Mouse (Mus musculus): ENCODE measurements around the gene Gps2. TPM values are rescaled to one million over a fixed set of nuclear protein-coding genes. Genes with fewer than 3 reads are reported as not detected.

Gps2 gene
- polyA plus RNA-seq, 1 experiment from 2014 or later: 68.4 TPM

GRCm38 (mm10) chr11:69933066-69933465 lies 19.4 kb downstream of the Gps2 start:
- Histone ChIP-seq H3K9ac (no peak overlapping the region), H3K36me3 (no peaks in the 10 kb centered on the region), H3K27me3 (peaks cover 16% of the 10 kb centered on the region), H3K9me3 (no peaks in the 10 kb centered on the region), H3K4me3 (no peak overlapping the region), H3K4me2 (no peak overlapping the region), H3K27ac (replicated peaks) (no peak overlapping the region), H3K4me1 (replicated peaks) (peaks cover 28% of the 10 kb centered on the region)
- 82% methylated on average over 4 of the region's 4 CpGs for WGBS
- ATAC-seq (ENCODE audit: low FRiP score, low read depth): no peak

- WGBS: under 1% methylated on average over 18 of the region's 18 CpGs
- Histone ChIP-seq H3K4me1 (replicated peaks) (peaks cover 28% of the 10 kb centered on the region), H3K4me2 (peak overlapping the region; percentile 48), H3K9me3 (no peaks in the 10 kb centered on the region), H3K27me3 (peaks cover 22% of the 10 kb centered on the region), H3K36me3 (no peaks in the 10 kb centered on the region), H3K4me3 (peak overlapping the region; percentile 14; the same call in 1 of the 2 replicates), H3K27ac (replicated peaks) (no peak overlapping the region), H3K9ac (no peak overlapping the region)
- no peak for ATAC-seq (ENCODE audit: low FRiP score, low read depth)
Observed at GRCm38 (mm10) chr11:69934169-69934568, 20.5 kb downstream of the Gps2 start.

GRCm38 (mm10) chr11:69934681-69935080 lies 21.0 kb downstream of the Gps2 start:
- Histone ChIP-seq H3K36me3 (no peaks in the 10 kb centered on the region), H3K4me1 (replicated peaks) (peaks cover 28% of the 10 kb centered on the region), H3K9ac (no peak overlapping the region), H3K9me3 (no peaks in the 10 kb centered on the region), H3K27ac (replicated peaks) (no peak overlapping the region), H3K4me2 (peak overlapping the region; percentile 100), H3K4me3 (no peak overlapping the region), H3K27me3 (peaks cover 25% of the 10 kb centered on the region)
- 21% methylated on average over 6 of the region's 6 CpGs for WGBS
- ATAC-seq (ENCODE audit: low FRiP score, low read depth): no peak

GRCm38 (mm10) chr11:69935137-69935879 lies 21.6 kb downstream of the Gps2 start, which contains the start of gene Ybx2:
TSS of gene Ybx2 (plus strand) at chr11:69935796.
- ATAC-seq (ENCODE audit: low FRiP score, low read depth): peak; percentile 96
- Histone ChIP-seq H3K4me2 (peak within 1 kb of the TSS; percentile 100), H3K4me3 (peak within 1 kb of the TSS; percentile 69), H3K36me3 (no peaks in the 10 kb centered on the region), H3K9me3 (no peaks in the 10 kb centered on the region), H3K27ac (replicated peaks) (no peak within 1 kb of the TSS), H3K4me1 (replicated peaks) (peaks cover 28% of the 10 kb centered on the region), H3K27me3 (peaks cover 25% of the 10 kb centered on the region), H3K9ac (peak within 1 kb of the TSS; percentile 56)
- WGBS: 1% methylated on average over 54 of the region's 62 CpGs

GRCm38 (mm10) chr11:69936156-69936555 lies 22.5 kb downstream of the Gps2 start:
- H3K4me2 ChIP-seq: peak overlapping the region; percentile 100
- WGBS: 3% methylated on average over 27 of the region's 30 CpGs
- H3K9ac ChIP-seq: peak overlapping the region; percentile 56
- peak overlapping the region; percentile 69 for H3K4me3 ChIP-seq
- no peak; the same call in 1 of the 2 replicates for ATAC-seq (ENCODE audit: low FRiP score, low read depth)
- H3K36me3 ChIP-seq: no peaks in the 10 kb centered on the region
- H3K9me3 ChIP-seq: no peaks in the 10 kb centered on the region
- peaks cover 25% of the 10 kb centered on the region for H3K27me3 ChIP-seq
- no peak overlapping the region for H3K27ac ChIP-seq (replicated peaks)
- peaks cover 28% of the 10 kb centered on the region for H3K4me1 ChIP-seq (replicated peaks)

- WGBS: 46% methylated on average over 9 of the region's 9 CpGs
- H3K9me3 ChIP-seq: no peaks in the 10 kb centered on the region
- ATAC-seq (ENCODE audit: low FRiP score, low read depth): no peak
- H3K9ac ChIP-seq: peak overlapping the region; percentile 56; the same call in 1 of the 2 replicates
- no peak overlapping the region for H3K27ac ChIP-seq (replicated peaks)
- peaks cover 25% of the 10 kb centered on the region for H3K27me3 ChIP-seq
- peak overlapping the region; percentile 69 for H3K4me3 ChIP-seq
- H3K4me1 ChIP-seq (replicated peaks): peaks cover 28% of the 10 kb centered on the region
- peak overlapping the region; percentile 100 for H3K4me2 ChIP-seq
- H3K36me3 ChIP-seq: no peaks in the 10 kb centered on the region
Observed at GRCm38 (mm10) chr11:69936714-69937347, 23.1 kb downstream of the Gps2 start.

- Histone ChIP-seq H3K27ac (replicated peaks) (no peak overlapping the region), H3K4me2 (0 out of 2 replicates have a peak overlapping the region, but pooled peaks have one; percentile 100), H3K36me3 (no peaks in the 10 kb centered on the region), H3K4me1 (replicated peaks) (peaks cover 28% of the 10 kb centered on the region), H3K4me3 (no peak overlapping the region), H3K9me3 (no peaks in the 10 kb centered on the region), H3K9ac (no peak overlapping the region), H3K27me3 (peaks cover 25% of the 10 kb centered on the region)
- ATAC-seq (ENCODE audit: low FRiP score, low read depth): no peak
- WGBS: 44% methylated on average over 4 of the region's 4 CpGs
Observed at GRCm38 (mm10) chr11:69937385-69937784, 23.7 kb downstream of the Gps2 start.

GRCm38 (mm10) chr11:69937834-69938233 lies 24.1 kb downstream of the Gps2 start:
- Histone ChIP-seq H3K4me3 (no peak overlapping the region), H3K9me3 (no peaks in the 10 kb centered on the region), H3K9ac (no peak overlapping the region), H3K4me2 (no peak overlapping the region), H3K27me3 (peaks cover 25% of the 10 kb centered on the region), H3K27ac (replicated peaks) (no peak overlapping the region), H3K4me1 (replicated peaks) (peaks cover 28% of the 10 kb centered on the region), H3K36me3 (no peaks in the 10 kb centered on the region)
- 67% methylated on average over 5 of the region's 5 CpGs for WGBS
- no peak for ATAC-seq (ENCODE audit: low FRiP score, low read depth)

- Histone ChIP-seq H3K27me3 (peaks cover 25% of the 10 kb centered on the region), H3K4me1 (replicated peaks) (peaks cover 28% of the 10 kb centered on the region), H3K4me2 (no peak overlapping the region), H3K9me3 (no peaks in the 10 kb centered on the region), H3K9ac (no peak overlapping the region), H3K4me3 (no peak overlapping the region), H3K36me3 (no peaks in the 10 kb centered on the region), H3K27ac (replicated peaks) (no peak overlapping the region)
- 39% methylated on average over 9 of the region's 9 CpGs for WGBS
- no peak for ATAC-seq (ENCODE audit: low FRiP score, low read depth)
Observed at GRCm38 (mm10) chr11:69938401-69938979, 24.8 kb downstream of the Gps2 start.

- no peaks in the 10 kb centered on the region for H3K36me3 ChIP-seq
- no peak overlapping the region for H3K4me3 ChIP-seq
- H3K4me1 ChIP-seq (replicated peaks): peaks cover 27% of the 10 kb centered on the region
- no peak overlapping the region for H3K4me2 ChIP-seq
- H3K27me3 ChIP-seq: peaks cover 25% of the 10 kb centered on the region
- no peak overlapping the region for H3K9ac ChIP-seq
- H3K9me3 ChIP-seq: no peaks in the 10 kb centered on the region
- no peak for ATAC-seq (ENCODE audit: low FRiP score, low read depth)
- 68% methylated on average over 5 of the region's 5 CpGs for WGBS
- no peak overlapping the region for H3K27ac ChIP-seq (replicated peaks)
Observed at GRCm38 (mm10) chr11:69939181-69939580, 25.5 kb downstream of the Gps2 start.

GRCm38 (mm10) chr11:69939731-69940130 lies 26.0 kb downstream of the Gps2 start:
- no peak overlapping the region for H3K9ac ChIP-seq
- H3K9me3 ChIP-seq: no peaks in the 10 kb centered on the region
- no peak overlapping the region for H3K4me2 ChIP-seq
- H3K4me3 ChIP-seq: no peak overlapping the region
- WGBS: 96% methylated on average over 17 of the region's 17 CpGs
- peaks cover 25% of the 10 kb centered on the region for H3K27me3 ChIP-seq
- ATAC-seq (ENCODE audit: low FRiP score, low read depth): no peak
- H3K27ac ChIP-seq (replicated peaks): no peak overlapping the region
- peaks cover 21% of the 10 kb centered on the region for H3K4me1 ChIP-seq (replicated peaks)
- no peaks in the 10 kb centered on the region for H3K36me3 ChIP-seq

- H3K27ac ChIP-seq (replicated peaks): no peak overlapping the region
- H3K9ac ChIP-seq: no peak overlapping the region
- peaks cover 11% of the 10 kb centered on the region for H3K4me1 ChIP-seq (replicated peaks)
- 84% methylated on average over 4 of the region's 4 CpGs for WGBS
- H3K4me3 ChIP-seq: no peak overlapping the region
- peaks cover 23% of the 10 kb centered on the region for H3K27me3 ChIP-seq
- no peaks in the 10 kb centered on the region for H3K36me3 ChIP-seq
- no peak for ATAC-seq (ENCODE audit: low FRiP score, low read depth)
- H3K9me3 ChIP-seq: no peaks in the 10 kb centered on the region
- H3K4me2 ChIP-seq: no peak overlapping the region
Observed at GRCm38 (mm10) chr11:69940962-69941361, 27.3 kb downstream of the Gps2 start.
